Mouse (Mus musculus): ENCODE data around the gene Cct5. TPM values are rescaled to one million over a fixed set of nuclear protein-coding genes. Genes with fewer than 3 reads are reported as not detected.
A peak's percentile ranks its signal among the peaks of the same experiment; 100 is the strongest.
"Not testable (repeated sequence)": the region's sequence is repeated elsewhere in the genome, so short reads cannot be mapped to it uniquely, and the experiment has no call there.

Cct5 gene
- polyA plus RNA-seq, 1 experiment = 293 TPM

DNA sequence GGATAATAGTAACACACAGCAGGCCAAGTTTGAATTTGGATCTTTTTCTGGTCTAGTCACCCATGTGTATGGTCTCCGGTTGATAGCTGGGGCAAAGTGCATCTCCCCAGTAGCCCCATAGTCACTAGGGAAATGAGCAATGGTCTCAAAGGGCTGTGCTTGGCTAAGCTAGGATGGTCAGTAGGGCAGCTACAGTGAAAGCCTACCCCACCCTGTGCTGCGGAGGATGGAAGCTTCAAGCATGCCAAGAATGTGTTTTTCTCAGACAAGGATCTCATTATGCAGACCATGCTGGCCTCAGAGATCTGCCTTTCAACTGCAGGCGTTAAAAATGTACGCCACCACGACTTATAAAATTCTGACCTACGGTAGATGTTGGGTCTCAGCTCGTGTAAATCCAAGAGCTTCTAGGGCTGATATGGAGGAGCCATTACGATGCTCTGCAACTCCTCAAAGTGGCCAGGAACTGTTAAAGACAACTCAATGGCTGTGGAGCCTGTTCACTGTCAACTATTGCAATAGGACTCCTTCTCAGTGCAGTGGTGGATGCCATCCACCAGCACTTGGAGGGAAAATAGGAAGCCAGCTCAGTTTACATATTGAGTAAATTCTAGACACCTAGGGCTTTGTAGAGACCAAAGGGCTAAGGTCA, 12.5 kb downstream of the Cct5 start:
- no peaks in the 10 kb centered on the region for H3K4me1 ChIP-seq (ENCODE audit: control insufficient read depth, insufficient read depth, low read length)
- TF ChIP-seq CTCF (IDR thresholded peaks at IDR 0.05; ENCODE audit: insufficient read depth, low read depth, low read length) = no peak
- TF ChIP-seq POLR2A (IDR thresholded peaks at IDR 0.05; ENCODE audit: insufficient read depth, low read depth, low read length) = no peak
- H3K4me3 ChIP-seq (ENCODE audit: insufficient read depth, low read depth, low read length) = no peak overlapping the region
- H3K27ac ChIP-seq (ENCODE audit: insufficient read depth, low read depth, low read length) = no peak overlapping the region
- WGBS = 48% methylated on average over 8 of the region's 8 CpGs

DNA sequence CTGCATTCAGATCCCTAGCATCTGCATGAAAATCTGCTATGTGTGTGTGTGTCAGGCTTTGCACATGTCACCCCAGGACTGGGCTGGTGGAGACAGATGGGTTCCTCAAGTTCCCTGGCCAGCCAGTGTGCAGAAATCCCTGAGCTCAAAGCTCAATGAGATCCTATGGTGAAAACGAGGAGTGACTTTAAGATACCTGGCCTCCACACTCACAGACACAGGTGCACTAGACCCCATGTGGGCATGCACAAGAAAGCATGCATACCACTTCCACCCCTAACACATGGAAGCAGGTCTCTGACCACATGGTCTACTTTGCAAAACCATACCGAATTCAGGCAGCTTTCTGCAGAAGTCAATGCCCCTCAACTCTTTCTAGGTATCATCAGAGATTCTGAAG, 13.8 kb downstream of the Cct5 start:
- 82% methylated on average over 2 of the region's 2 CpGs for WGBS
- Histone ChIP-seq H3K4me1 (ENCODE audit: control insufficient read depth, insufficient read depth, low read length) (no peaks in the 10 kb centered on the region), H3K27ac (ENCODE audit: insufficient read depth, low read depth, low read length) (no peak overlapping the region), H3K4me3 (ENCODE audit: insufficient read depth, low read depth, low read length) (no peak overlapping the region)
- TF ChIP-seq POLR2A (IDR thresholded peaks at IDR 0.05; ENCODE audit: insufficient read depth, low read depth, low read length) = no peak
- no peak for TF ChIP-seq CTCF (IDR thresholded peaks at IDR 0.05; ENCODE audit: insufficient read depth, low read depth, low read length)

DNA sequence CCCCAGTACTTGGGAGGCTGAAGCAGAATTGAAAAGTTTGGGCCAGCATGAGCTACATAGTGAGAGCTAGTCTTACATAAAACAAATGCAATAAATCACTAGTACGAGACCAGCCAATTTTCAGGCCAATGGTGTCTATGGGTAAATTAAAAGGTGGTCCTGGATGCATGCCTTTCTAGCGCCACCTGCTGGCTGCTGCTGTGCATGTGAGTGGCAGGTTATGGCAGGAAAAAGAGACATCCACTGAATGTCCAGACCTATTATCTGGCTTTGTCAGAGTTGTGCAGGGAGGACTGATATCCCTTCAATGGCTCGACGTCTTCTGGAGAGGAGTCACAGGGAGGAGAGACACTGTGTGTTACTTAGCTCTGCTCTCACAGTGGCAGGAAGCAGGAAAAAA, 15.1 kb downstream of the Cct5 start:
- under 1% methylated on average over 4 of the region's 4 CpGs for WGBS
- peak; percentile 49; the same call in 1 of the 2 replicates for TF ChIP-seq CTCF (IDR thresholded peaks at IDR 0.05; ENCODE audit: insufficient read depth, low read depth, low read length)
- no peak for TF ChIP-seq POLR2A (IDR thresholded peaks at IDR 0.05; ENCODE audit: insufficient read depth, low read depth, low read length)
- Histone ChIP-seq H3K4me3 (ENCODE audit: insufficient read depth, low read depth, low read length) (no peak overlapping the region), H3K4me1 (ENCODE audit: control insufficient read depth, insufficient read depth, low read length) (no peaks in the 10 kb centered on the region), H3K27ac (ENCODE audit: insufficient read depth, low read depth, low read length) (no peak overlapping the region)

- 81% methylated on average over 5 of the region's 5 CpGs for WGBS
- TF ChIP-seq CTCF (IDR thresholded peaks at IDR 0.05; ENCODE audit: insufficient read depth, low read depth, low read length) (no peak), POLR2A (IDR thresholded peaks at IDR 0.05; ENCODE audit: insufficient read depth, low read depth, low read length) (no peak)
- Histone ChIP-seq H3K27ac (ENCODE audit: insufficient read depth, low read depth, low read length) (no peak overlapping the region), H3K4me3 (ENCODE audit: insufficient read depth, low read depth, low read length) (no peak overlapping the region), H3K4me1 (ENCODE audit: control insufficient read depth, insufficient read depth, low read length) (no peaks in the 10 kb centered on the region)
Measured at GRCm38 (mm10) chr15:31586088-31586487, 15.5 kb downstream of the Cct5 start.

GRCm38 (mm10) chr15:31585238-31585637, 16.4 kb downstream of the Cct5 start:
- no peak overlapping the region for H3K27ac ChIP-seq (ENCODE audit: insufficient read depth, low read depth, low read length)
- H3K4me1 ChIP-seq (ENCODE audit: control insufficient read depth, insufficient read depth, low read length) = no peaks in the 10 kb centered on the region
- TF ChIP-seq CTCF (IDR thresholded peaks at IDR 0.05; ENCODE audit: insufficient read depth, low read depth, low read length) (no peak), POLR2A (IDR thresholded peaks at IDR 0.05; ENCODE audit: insufficient read depth, low read depth, low read length) (no peak)
- 82% methylated on average over 7 of the region's 7 CpGs for WGBS
- H3K4me3 ChIP-seq (ENCODE audit: insufficient read depth, low read depth, low read length) = no peak overlapping the region

GRCm38 (mm10) chr15:31583304-31584085, 18.1 kb downstream of the Cct5 start:
- no peaks in the 10 kb centered on the region for H3K4me1 ChIP-seq (ENCODE audit: control insufficient read depth, insufficient read depth, low read length)
- 94% methylated on average over 13 of the region's 13 CpGs for WGBS
- TF ChIP-seq CTCF (IDR thresholded peaks at IDR 0.05; ENCODE audit: insufficient read depth, low read depth, low read length) (no peak), POLR2A (IDR thresholded peaks at IDR 0.05; ENCODE audit: insufficient read depth, low read depth, low read length) (no peak)
- H3K27ac ChIP-seq (ENCODE audit: insufficient read depth, low read depth, low read length) = no peak overlapping the region
- no peak overlapping the region for H3K4me3 ChIP-seq (ENCODE audit: insufficient read depth, low read depth, low read length)

DNA sequence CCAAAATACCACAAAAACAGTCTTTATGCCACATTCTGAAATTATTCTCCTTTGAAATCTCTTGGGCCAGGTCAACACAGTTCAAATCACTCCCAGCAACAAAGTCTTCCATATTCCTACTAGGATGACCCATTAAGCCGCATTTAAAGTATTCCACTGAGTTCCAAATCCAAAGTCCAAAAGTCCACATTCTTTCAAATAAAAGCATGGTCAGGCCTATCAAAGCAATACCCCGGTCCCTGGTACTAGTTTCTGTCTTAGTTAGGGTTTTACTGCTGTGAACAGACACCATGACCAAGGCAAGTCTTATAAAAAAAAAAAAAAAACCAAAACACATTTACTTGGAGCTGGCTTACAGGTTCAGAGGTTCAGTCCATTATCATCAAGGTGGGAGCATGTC, 20.5 kb downstream of the Cct5 start:
- not testable (repeated sequence) for H3K27ac ChIP-seq (ENCODE audit: insufficient read depth, low read depth, low read length); H3K4me1 ChIP-seq (ENCODE audit: control insufficient read depth, insufficient read depth, low read length); H3K4me3 ChIP-seq (ENCODE audit: insufficient read depth, low read depth, low read length)
- 88% methylated on average over 2 of the region's 2 CpGs for WGBS

DNA sequence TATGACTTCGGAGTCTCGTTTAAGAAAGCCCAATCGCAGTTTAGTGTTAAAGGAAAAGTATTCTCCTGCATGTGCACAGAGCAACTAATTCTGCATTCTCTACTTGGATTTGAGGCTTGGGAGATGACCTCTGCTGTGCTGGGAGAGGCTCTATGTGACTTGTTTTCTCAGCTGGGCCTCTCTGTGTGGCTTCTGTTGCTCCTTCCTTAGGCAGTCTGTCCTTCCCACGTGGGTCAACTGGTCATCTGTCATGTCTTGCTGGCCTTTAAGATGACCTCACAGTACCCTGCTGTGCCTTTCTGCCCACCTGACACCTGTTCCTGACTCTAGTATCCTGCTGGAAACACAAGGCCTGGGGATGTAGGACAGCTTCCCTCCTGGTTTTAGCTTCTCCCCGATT, 25.5 kb downstream of the Cct5 start:
- WGBS = 76% methylated on average over 5 of the region's 5 CpGs
- Histone ChIP-seq H3K4me1 (ENCODE audit: control insufficient read depth, insufficient read depth, low read length) (peaks cover 3% of the 10 kb centered on the region), H3K4me3 (ENCODE audit: insufficient read depth, low read depth, low read length) (no peak overlapping the region), H3K27ac (ENCODE audit: insufficient read depth, low read depth, low read length) (no peak overlapping the region)
- TF ChIP-seq CTCF (IDR thresholded peaks at IDR 0.05; ENCODE audit: insufficient read depth, low read depth, low read length) = no peak
- TF ChIP-seq POLR2A (IDR thresholded peaks at IDR 0.05; ENCODE audit: insufficient read depth, low read depth, low read length) = no peak

- TF ChIP-seq CTCF (IDR thresholded peaks at IDR 0.05; ENCODE audit: insufficient read depth, low read depth, low read length) = no peak
- TF ChIP-seq POLR2A (IDR thresholded peaks at IDR 0.05; ENCODE audit: insufficient read depth, low read depth, low read length) = no peak
- Histone ChIP-seq H3K4me3 (ENCODE audit: insufficient read depth, low read depth, low read length) (no peak overlapping the region), H3K4me1 (ENCODE audit: control insufficient read depth, insufficient read depth, low read length) (peaks cover 5% of the 10 kb centered on the region), H3K27ac (ENCODE audit: insufficient read depth, low read depth, low read length) (no peak overlapping the region)
Measured at GRCm38 (mm10) chr15:31573692-31574091, 27.9 kb downstream of the Cct5 start.

Data from olfactory bulb, adult 2 months (tissue).